Mouse (Mus musculus): ENCODE measurements around the gene Ddx47.

- no peak for TF ChIP-seq CTCF (IDR thresholded peaks at IDR 0.05; ENCODE audit: low read depth)
- TF ChIP-seq EP300 (IDR thresholded peaks at IDR 0.05; ENCODE audit: low read depth), result no peak
Observed at GRCm38 (mm10) chr6:134988377-134988776, 23.0 kb upstream of the Ddx47 start.

Data from liver, embryonic 14.5 days (tissue).